Comparison of ENCODE assay signal across 15 mouse cellular contexts in the genomic region with DNA sequence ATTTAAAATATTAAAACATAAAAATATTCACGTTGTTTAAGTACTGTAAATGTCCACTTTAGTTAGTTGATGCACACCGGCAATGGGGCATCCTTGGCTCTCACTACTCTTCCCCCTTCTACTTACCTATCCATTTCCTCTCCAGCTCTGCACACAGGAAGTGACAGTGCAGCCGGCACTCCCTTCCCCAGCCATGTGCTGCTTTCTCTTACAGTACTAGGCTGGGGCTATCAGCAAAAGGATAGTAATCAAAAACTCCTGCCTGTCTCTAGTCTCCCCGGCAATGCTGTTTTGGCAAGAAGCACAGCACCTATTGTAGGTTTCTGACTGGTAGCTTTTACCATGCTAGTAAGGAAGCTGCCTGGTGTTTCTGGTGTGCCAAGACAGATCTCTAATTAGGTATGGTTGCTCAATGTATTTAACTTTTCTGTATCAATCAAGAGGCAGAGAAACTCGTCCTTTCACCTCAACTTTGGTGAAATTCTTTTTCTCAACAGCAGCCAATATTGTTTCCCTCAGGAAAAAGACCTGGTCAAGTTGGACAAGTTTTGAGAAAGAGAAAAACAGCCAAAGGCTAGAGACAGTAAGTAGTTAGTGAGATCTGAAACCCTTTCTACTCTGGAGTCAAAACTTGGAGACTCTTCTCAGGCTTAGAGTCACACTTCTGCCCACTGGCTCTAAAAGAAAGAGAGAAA.
DNase-seq lines count a peak whose midpoint lies in the region; ATAC-seq and TF ChIP-seq lines count a peak whose summit lies in the region.
"Had no signal": no experiment of that assay in that cellular context is flagged by ENCODE, and none has a peak within 500 bp of the region (broad histone marks: within the 10 kb centered on the region; RNA-seq: fewer than 3 reads in every experiment).

No protein-coding gene starts in this region.

- no peak for TF ChIP-seq CTCF in gastrocnemius, adult 2 months (IDR thresholded peaks at IDR 0.05)

- H3K4me3 ChIP-seq in gastrocnemius, adult 2 months: no peak overlapping the region
- H3K4me3 ChIP-seq: forebrain, embryonic 15.5 days; hindbrain, embryonic 12.5 days; limb, embryonic 13.5 days had no signal

- peak overlapping the region; percentile 20; the same call in 1 of the 2 replicates for H3K27ac ChIP-seq in gastrocnemius, adult 2 months
- H3K27ac ChIP-seq: forebrain, embryonic 15.5 days; hindbrain, embryonic 12.5 days; limb, embryonic 13.5 days had no signal

- peak; percentile 49 for ATAC-seq in common myeloid progenitor, adult 5-6 weeks (replicated peaks; ENCODE audit: low read depth, poor library complexity, severe bottlenecking)
- ATAC-seq: forebrain, embryonic 15.5 days; liver, postnatal 0 days had no signal

- DNase-seq in gastrocnemius, adult 2 months: peak; percentile 8
- no peak for DNase-seq in gastrocnemius, postnatal 4 days (ENCODE audit: low spot score in 2 of 2)
- DNase-seq in naive thymus-derived CD4-positive, alpha-beta T cell, adult 2 months (ENCODE audit: low read depth): peak; percentile 74
- peak; percentile 44 to 55 for DNase-seq in thymus, postnatal 36 days
- no peak for DNase-seq in adrenal gland, postnatal 4 days (ENCODE audit: low spot score in 2 of 2)
- no peak for DNase-seq in layer of hippocampus, adult 9-10 months (ENCODE audit: low spot score)
- no peak for DNase-seq in urinary bladder, postnatal 10 days (ENCODE audit: low spot score)
- DNase-seq: adrenal gland, postnatal 36 days; cerebellum, adult 11 months; kidney, adult 2 months; liver, postnatal 0 days had no signal

- intact Hi-C loops in gastrocnemius, adult 2 months (cut with DNase I): no loop called here

Comparison
In these comparisons a context has a peak if more than half of its experiments do, and no peak if none do; other contexts are left out.
1. DNase-seq: peak in gastrocnemius, adult 2 months (single experiment), naive thymus-derived CD4-positive, alpha-beta T cell, adult 2 months (single experiment) and thymus, postnatal 36 days (2 of 2); none in gastrocnemius, postnatal 4 days (0 of 2), adrenal gland, postnatal 4 days (0 of 2), layer of hippocampus, adult 9-10 months (single experiment) and urinary bladder, postnatal 10 days (single experiment).